Mouse (Mus musculus) stomach, embryonic 15.5 days (tissue): ENCODE data around the gene Sim2. TPM values are rescaled to one million over a fixed set of nuclear protein-coding genes. Genes with fewer than 3 reads are reported as not detected.
A peak's percentile ranks its signal among the peaks of the same experiment; 100 is the strongest.

Source experiments
- ATAC-seq: fragments of 200-750 bp; cut with Nextera tagmentation; 2 replicates; pipeline ENCODE4 v1.8.0; 2017; ENCODE audit warnings: low read depth, moderate number of reproducible peaks, moderate TSS enrichment; ENCODE audit not compliant: insufficient read depth, low FRiP score
- H3K27ac ChIP-seq: fragments of 300-500 bp; sonication (generic); 2 replicates; pipeline ENCODE4 v1.5.1; 2015; ENCODE audit warnings: mild to moderate bottlenecking, inconsistent platforms
- H3K27me3 ChIP-seq: fragments of 300-500 bp; sonication (generic); replicated peaks from 2 replicates; pipeline ENCODE4 v1.6.1; 2015; ENCODE audit warnings: inconsistent platforms
- H3K36me3 ChIP-seq: fragments of 300-500 bp; sonication (generic); 2 replicates; pipeline ENCODE4 v1.6.1; 2015; ENCODE audit warnings: inconsistent platforms
- H3K4me1 ChIP-seq: fragments of 300-500 bp; sonication (generic); 2 replicates; pipeline ENCODE4 v1.6.1; 2015; ENCODE audit warnings: inconsistent platforms
- H3K4me2 ChIP-seq: fragments of 300-500 bp; sonication (generic); 2 replicates; pipeline ENCODE4 v1.6.1; 2015; ENCODE audit warnings: mild to moderate bottlenecking, inconsistent platforms
- H3K4me3 ChIP-seq: fragments of 300-500 bp; sonication (generic); replicated peaks from 2 replicates; pipeline ENCODE4 v1.5.1; 2015; ENCODE audit warnings: inconsistent platforms
- H3K9ac ChIP-seq: fragments of 300-500 bp; sonication (generic); 2 replicates; pipeline ENCODE4 v1.6.1; 2015; ENCODE audit warnings: inconsistent platforms
- H3K9me3 ChIP-seq: fragments of 300-500 bp; sonication (generic); 2 replicates; pipeline ENCODE4 v1.6.1; 2016; ENCODE audit warnings: inconsistent platforms
- WGBS: fragments of 180-500 bp; shearing (Covaris S2); methylation state at CpG from one replicate; pipeline ENCODE4 v1.1.7; 2015; 5-methylcytosine and 5-hydroxymethylcytosine counted together
- polyA plus RNA-seq: library from polyadenylated mRNA; unstranded; fragments of >200 nt; fragmentation: Nextera tagmentation; extraction: Ambion mirVana; gene quantifications from 2 replicates; pipeline ENCODE4 v1.2.1, GENCODE M21; 2015

The Sim2 gene
- 0.31 TPM in 2 replicates for polyA plus RNA-seq

GRCm38 (mm10) chr16:94084711-94085602 is at the start of gene Sim2:
TSS of gene Sim2 (plus strand) at chr16:94084931.
- no peaks in the 10 kb centered on the region for H3K9me3 ChIP-seq
- ATAC-seq = no peak
- H3K4me2 ChIP-seq = peak within 1 kb of the TSS; percentile 81
- peaks cover 95% of the 10 kb centered on the region for H3K27me3 ChIP-seq
- peak within 1 kb of the TSS; percentile 39 for H3K4me3 ChIP-seq
- WGBS = 1% methylated on average over 94 of the region's 96 CpGs
- no peak within 1 kb of the TSS for H3K27ac ChIP-seq
- no peaks in the 10 kb centered on the region for H3K36me3 ChIP-seq
- no peak within 1 kb of the TSS for H3K9ac ChIP-seq
- H3K4me1 ChIP-seq = peaks cover 27% of the 10 kb centered on the region

DNA sequence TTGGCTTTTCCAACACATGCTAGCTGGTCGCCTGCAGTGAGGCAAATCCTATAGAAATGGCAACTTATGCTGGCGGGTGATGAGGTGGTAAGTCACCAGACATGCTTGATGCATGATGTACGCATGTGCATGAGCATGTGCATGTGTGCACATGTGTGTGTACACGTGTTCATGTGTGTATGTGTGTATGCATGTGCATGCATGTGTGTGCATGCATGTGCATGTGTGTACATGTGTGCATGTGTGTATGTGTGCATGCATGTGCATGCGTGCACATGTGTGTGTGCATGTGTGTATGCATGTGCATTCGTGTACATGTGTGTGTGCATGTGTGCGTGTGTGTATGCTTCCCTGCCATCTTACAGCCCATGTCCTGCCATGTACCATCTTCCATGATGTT is 47.5 kb upstream of the Sim2 start:
- no peak overlapping the region for H3K27ac ChIP-seq
- H3K4me2 ChIP-seq = no peak overlapping the region
- ATAC-seq = no peak
- H3K27me3 ChIP-seq = peaks cover 8% of the 10 kb centered on the region; the same call in 1 of the 2 replicates
- H3K4me3 ChIP-seq = no peak overlapping the region
- no peaks in the 10 kb centered on the region for H3K9me3 ChIP-seq
- H3K36me3 ChIP-seq = no peaks in the 10 kb centered on the region
- H3K4me1 ChIP-seq = peaks cover 5% of the 10 kb centered on the region
- WGBS = 92% methylated on average over 7 of the region's 7 CpGs
- no peak overlapping the region for H3K9ac ChIP-seq

- Histone ChIP-seq H3K4me1 (peaks cover 5% of the 10 kb centered on the region), H3K36me3 (no peaks in the 10 kb centered on the region), H3K9me3 (no peaks in the 10 kb centered on the region), H3K9ac (no peak overlapping the region), H3K27me3 (peaks cover 8% of the 10 kb centered on the region; the same call in 1 of the 2 replicates), H3K27ac (no peak overlapping the region), H3K4me2 (no peak overlapping the region), H3K4me3 (no peak overlapping the region)
- no peak for ATAC-seq
- WGBS = 60% methylated on average over 12 of the region's 12 CpGs
These were observed 46.3 kb upstream of the Sim2 start for GRCm38 (mm10) chr16:94038272-94038985.

DNA sequence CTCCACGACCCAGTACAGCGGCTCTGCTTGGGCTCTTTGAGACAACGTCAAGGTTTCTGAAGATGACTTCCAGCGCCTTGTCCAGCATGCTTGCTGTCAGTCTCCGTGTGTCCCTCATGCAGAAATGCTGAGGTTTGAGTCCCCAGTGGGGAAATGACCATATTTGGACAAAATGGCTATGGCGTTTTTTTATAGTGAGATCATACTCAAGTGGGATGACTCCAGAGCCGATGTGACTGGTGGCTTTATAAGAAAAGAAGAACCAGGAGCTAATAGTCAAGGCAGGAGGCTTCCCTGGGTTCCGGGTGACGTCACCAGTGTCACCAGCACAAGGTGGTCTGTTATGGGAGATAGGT is 45.8 kb upstream of the Sim2 start:
- no peak overlapping the region for H3K27ac ChIP-seq
- H3K27me3 ChIP-seq = peaks cover 8% of the 10 kb centered on the region; the same call in 1 of the 2 replicates
- no peak for ATAC-seq
- WGBS = 81% methylated on average over 9 of the region's 9 CpGs
- H3K4me3 ChIP-seq = no peak overlapping the region
- peaks cover 5% of the 10 kb centered on the region for H3K4me1 ChIP-seq
- no peak overlapping the region for H3K9ac ChIP-seq
- no peaks in the 10 kb centered on the region for H3K9me3 ChIP-seq
- no peak overlapping the region for H3K4me2 ChIP-seq
- no peaks in the 10 kb centered on the region for H3K36me3 ChIP-seq

- no peak overlapping the region for H3K4me3 ChIP-seq
- 32% methylated on average over 16 of the region's 16 CpGs for WGBS
- ATAC-seq = no peak
These were observed 44.2 kb upstream of the Sim2 start for GRCm38 (mm10) chr16:94040485-94040884.

GRCm38 (mm10) chr16:94041065-94041712 is 43.5 kb upstream of the Sim2 start:
- no peaks in the 10 kb centered on the region for H3K36me3 ChIP-seq
- peaks cover 8% of the 10 kb centered on the region; the same call in 1 of the 2 replicates for H3K27me3 ChIP-seq
- H3K27ac ChIP-seq = no peak overlapping the region
- H3K4me1 ChIP-seq = peaks cover 5% of the 10 kb centered on the region
- H3K4me3 ChIP-seq = no peak overlapping the region
- no peak for ATAC-seq
- H3K9ac ChIP-seq = no peak overlapping the region
- WGBS = 43% methylated on average over 18 of the region's 18 CpGs
- H3K4me2 ChIP-seq = peak overlapping the region; percentile 29
- H3K9me3 ChIP-seq = no peaks in the 10 kb centered on the region

More at GRCm38 (mm10) chr16:94040485-94040884, 44.2 kb upstream of the Sim2 start:
- Histone ChIP-seq H3K27ac (no peak overlapping the region), H3K4me2 (peak overlapping the region; percentile 29), H3K36me3 (no peaks in the 10 kb centered on the region), H3K27me3 (peaks cover 8% of the 10 kb centered on the region; the same call in 1 of the 2 replicates), H3K9ac (no peak overlapping the region), H3K9me3 (no peaks in the 10 kb centered on the region), H3K4me1 (peaks cover 5% of the 10 kb centered on the region)

GRCm38 (mm10) chr16:94043797-94044196 is 40.9 kb upstream of the Sim2 start:
- H3K27ac ChIP-seq = no peak overlapping the region
- H3K36me3 ChIP-seq = no peaks in the 10 kb centered on the region
- no peak overlapping the region for H3K4me3 ChIP-seq
- ATAC-seq = no peak
- no peak overlapping the region for H3K9ac ChIP-seq
- H3K9me3 ChIP-seq = no peaks in the 10 kb centered on the region
- H3K4me1 ChIP-seq = peaks cover 5% of the 10 kb centered on the region
- 65% methylated on average over 1 of the region's 1 CpGs for WGBS
- H3K4me2 ChIP-seq = no peak overlapping the region
- peaks cover 8% of the 10 kb centered on the region; the same call in 1 of the 2 replicates for H3K27me3 ChIP-seq

DNA sequence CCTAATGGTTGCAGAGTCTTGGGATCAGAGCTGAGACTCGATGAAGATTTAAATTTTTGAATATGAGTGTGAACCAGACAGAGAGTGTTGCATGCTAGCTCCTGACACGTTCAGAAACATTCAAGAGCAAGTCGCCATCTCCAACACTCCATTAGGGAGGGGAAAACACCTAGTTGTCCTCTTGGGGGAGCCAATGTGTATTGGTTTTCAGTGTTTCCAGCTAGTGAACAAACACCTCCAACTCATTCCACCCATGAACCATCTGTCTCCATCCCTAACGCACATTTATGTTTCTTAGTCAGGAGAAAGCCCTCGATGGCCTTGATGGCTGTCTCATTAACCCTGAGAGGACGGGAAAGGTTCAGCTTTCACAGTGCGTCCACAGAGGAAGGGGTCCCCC is 39.7 kb upstream of the Sim2 start:
- Histone ChIP-seq H3K9ac (no peak overlapping the region), H3K27ac (no peak overlapping the region), H3K9me3 (no peaks in the 10 kb centered on the region), H3K4me1 (peaks cover 5% of the 10 kb centered on the region), H3K27me3 (peaks cover 4% of the 10 kb centered on the region; the same call in 1 of the 2 replicates), H3K4me3 (no peak overlapping the region), H3K36me3 (no peaks in the 10 kb centered on the region), H3K4me2 (no peak overlapping the region)
- WGBS = 35% methylated on average over 7 of the region's 7 CpGs
- ATAC-seq = no peak

DNA sequence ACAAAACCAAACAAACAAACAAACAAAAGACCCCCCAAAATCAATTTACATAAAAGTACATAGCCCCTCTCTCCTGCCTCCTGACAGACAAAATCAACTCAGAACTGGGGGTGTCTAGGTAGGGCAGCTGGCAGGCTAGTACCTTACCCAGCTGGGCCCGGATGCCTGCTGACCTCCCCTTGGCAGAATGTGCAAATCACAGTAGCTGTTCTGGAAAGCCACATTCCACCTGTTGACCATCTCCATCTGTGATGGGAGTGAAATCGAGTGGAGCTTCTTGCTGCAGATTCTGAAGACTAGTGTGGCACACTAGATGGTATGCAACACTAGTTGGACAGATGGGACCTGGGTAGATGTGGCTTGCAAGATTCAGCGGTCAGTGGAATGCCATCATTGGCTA is 34.4 kb upstream of the Sim2 start:
- H3K4me1 ChIP-seq = no peaks in the 10 kb centered on the region
- no peaks in the 10 kb centered on the region for H3K9me3 ChIP-seq
- no peak overlapping the region for H3K9ac ChIP-seq
- 84% methylated on average over 3 of the region's 3 CpGs for WGBS
- no peak for ATAC-seq
- no peak overlapping the region for H3K4me3 ChIP-seq
- H3K4me2 ChIP-seq = no peak overlapping the region
- no peaks in the 10 kb centered on the region for H3K27me3 ChIP-seq
- H3K36me3 ChIP-seq = no peaks in the 10 kb centered on the region
- no peak overlapping the region for H3K27ac ChIP-seq

DNA sequence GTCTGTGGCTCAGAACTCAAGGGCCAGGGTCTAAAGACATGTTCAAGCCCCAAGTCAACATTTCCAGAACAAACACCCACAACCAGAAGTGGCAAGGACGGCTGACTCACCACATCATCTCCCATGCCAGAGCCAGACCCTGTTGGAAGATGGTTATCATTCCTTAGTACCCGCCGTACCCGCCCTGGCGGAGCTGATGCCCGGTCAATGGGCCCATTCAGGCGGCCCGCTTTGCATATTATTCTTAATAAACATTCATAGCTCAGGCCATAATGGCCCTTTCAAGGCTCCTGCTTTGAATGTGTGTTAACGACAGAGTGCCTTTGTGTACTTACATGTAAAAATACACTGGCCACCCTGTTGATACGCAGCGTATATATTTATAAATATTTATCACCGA is 29.6 kb upstream of the Sim2 start:
- Histone ChIP-seq H3K4me2 (no peak overlapping the region), H3K9me3 (no peaks in the 10 kb centered on the region), H3K27me3 (no peaks in the 10 kb centered on the region), H3K36me3 (no peaks in the 10 kb centered on the region), H3K4me1 (no peaks in the 10 kb centered on the region), H3K4me3 (no peak overlapping the region), H3K27ac (no peak overlapping the region), H3K9ac (no peak overlapping the region)
- 82% methylated on average over 12 of the region's 12 CpGs for WGBS
- no peak for ATAC-seq

DNA sequence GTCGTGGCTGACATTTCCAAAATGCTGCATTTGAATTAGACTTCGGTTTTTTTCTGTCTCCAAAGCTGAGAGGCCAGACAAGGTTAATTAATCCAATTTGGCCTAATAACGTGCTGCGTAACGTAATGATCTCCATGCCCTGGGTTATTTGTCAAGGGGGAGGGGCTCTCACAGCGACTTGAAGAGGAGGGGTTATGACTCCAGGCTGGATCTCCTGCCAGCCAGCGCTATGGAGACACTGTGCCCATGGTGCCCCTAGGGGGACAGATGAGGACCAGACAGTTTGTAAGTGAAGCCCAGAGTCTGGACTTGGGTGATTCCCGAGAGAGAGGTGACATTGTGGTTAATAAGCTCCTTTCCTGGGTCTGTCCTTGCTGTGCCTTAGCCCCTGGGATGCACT is 29.2 kb upstream of the Sim2 start:
- H3K27ac ChIP-seq = no peak overlapping the region
- H3K27me3 ChIP-seq = no peaks in the 10 kb centered on the region
- no peak overlapping the region for H3K9ac ChIP-seq
- no peak overlapping the region for H3K4me3 ChIP-seq
- no peak for ATAC-seq
- no peaks in the 10 kb centered on the region for H3K4me1 ChIP-seq
- H3K36me3 ChIP-seq = no peaks in the 10 kb centered on the region
- H3K4me2 ChIP-seq = no peak overlapping the region
- no peaks in the 10 kb centered on the region for H3K9me3 ChIP-seq
- 58% methylated on average over 8 of the region's 8 CpGs for WGBS

DNA sequence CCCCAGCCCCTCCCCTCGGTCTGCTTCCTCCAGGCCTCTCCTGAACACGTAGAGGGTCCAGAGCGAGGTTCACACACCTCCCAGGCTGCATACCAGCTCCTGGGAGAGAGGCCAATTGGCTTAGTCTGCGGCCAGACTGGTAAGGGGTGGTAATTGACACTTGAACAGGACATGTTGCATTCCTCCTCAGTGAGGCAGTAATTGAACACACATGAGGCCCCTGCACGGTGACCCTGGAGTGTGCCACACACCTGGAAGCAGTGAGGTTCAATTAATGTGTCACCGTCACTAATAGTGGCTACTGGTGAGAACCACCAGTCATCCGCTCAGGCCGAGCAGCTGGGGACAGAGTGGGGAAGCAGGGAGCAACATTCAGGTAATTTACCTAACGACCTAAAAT is 24.9 kb upstream of the Sim2 start:
- no peak for ATAC-seq
- Histone ChIP-seq H3K4me2 (no peak overlapping the region), H3K4me3 (no peak overlapping the region), H3K4me1 (no peaks in the 10 kb centered on the region), H3K9me3 (no peaks in the 10 kb centered on the region), H3K9ac (no peak overlapping the region), H3K27me3 (no peaks in the 10 kb centered on the region), H3K36me3 (no peaks in the 10 kb centered on the region), H3K27ac (no peak overlapping the region)
- WGBS = 54% methylated on average over 9 of the region's 9 CpGs
